In the genomic region with DNA sequence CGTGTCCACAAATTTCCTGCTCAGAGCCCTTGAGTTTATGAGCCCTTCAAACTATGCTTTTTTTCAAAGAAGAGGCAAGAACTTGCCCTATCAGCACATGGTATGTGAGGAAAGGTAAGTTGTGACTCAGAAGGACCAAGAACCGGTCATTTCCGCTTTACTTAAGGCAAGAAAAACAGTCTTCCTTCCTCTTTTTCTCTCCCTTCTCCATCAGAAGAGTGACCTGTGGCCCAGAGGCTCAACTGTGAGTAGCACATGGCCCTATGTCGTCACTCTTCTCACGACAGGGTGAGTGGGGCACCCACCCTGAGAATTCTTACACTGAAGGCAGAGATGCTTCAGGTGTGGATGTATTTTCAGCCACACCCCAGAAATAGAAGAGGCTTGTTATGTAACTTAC, we compare ENCODE assay signal across 16 mouse cellular contexts.
"Had no signal": no experiment of that assay in that cellular context is flagged by ENCODE, and none has a peak within 500 bp of the region (broad histone marks: within the 10 kb centered on the region; RNA-seq: fewer than 3 reads in every experiment).

No protein-coding gene starts in this region.

- DNase-seq: kidney, adult 2 months; kidney, postnatal 25 days; layer of hippocampus, adult 9-11 months; lung, adult 18-20 months; lung, postnatal 10 days; lung, postnatal 36 days; thymus, adult 18-20 months; thymus, postnatal 36 days had no signal

- H3K4me1 ChIP-seq: lung, embryonic 15.5 days; midbrain, embryonic 12.5 days; midbrain, embryonic 15.5 days; neural tube, embryonic 12.5 days; neural tube, embryonic 15.5 days had no signal

- H3K4me3 ChIP-seq: layer of hippocampus, adult 2 months; lung, embryonic 15.5 days; midbrain, embryonic 12.5 days; midbrain, embryonic 15.5 days; neural tube, embryonic 12.5 days; neural tube, embryonic 15.5 days had no signal

- H3K27ac ChIP-seq: kidney, postnatal 0 days; layer of hippocampus, adult 2 months; liver, embryonic 14.5 days; lung, embryonic 15.5 days; midbrain, embryonic 12.5 days; midbrain, embryonic 15.5 days; neural tube, embryonic 12.5 days; neural tube, embryonic 15.5 days had no signal

- ATAC-seq: midbrain, embryonic 15.5 days had no signal
